Mouse (Mus musculus) natural killer cell, adult 2 months (primary cell): ENCODE results near the gene Ebi3.

Experiments
- DNase-seq, 2 experiments: peaks; one replicate each; pipeline ENCODE4 v3.0.0; 2022; ENCODE audit warnings: low spot score in 2 of 2

Gene Ebi3

DNA sequence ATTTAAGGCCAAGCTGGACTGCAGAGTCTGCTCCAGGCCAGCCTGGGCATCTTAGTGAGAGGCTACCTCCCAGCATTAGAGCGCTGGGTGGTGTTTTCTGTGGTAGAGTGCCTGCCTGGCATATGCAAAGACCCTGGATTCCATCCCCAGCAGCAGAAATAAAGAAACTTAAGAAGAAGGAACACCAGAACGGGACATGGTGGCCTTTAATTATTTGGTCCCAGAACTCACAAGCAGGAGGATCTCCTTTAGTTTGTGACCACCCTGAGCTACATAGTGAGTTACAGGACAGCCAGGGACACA is 6.1 kb downstream of the Ebi3 start:
- DNase-seq, result peak in 1 of 2 experiments; percentile 19

GRCm38 (mm10) chr17:55958918-55959728 is 6.7 kb downstream of the Ebi3 start, which contains the start of gene Yju2:
Gene Yju2, plus strand, starts transcription at chr17:55959099.
- peak; percentile 92 for DNase-seq

- no peak for DNase-seq
Observed at GRCm38 (mm10) chr17:55959946-55960740, 7.7 kb downstream of the Ebi3 start.

DNA sequence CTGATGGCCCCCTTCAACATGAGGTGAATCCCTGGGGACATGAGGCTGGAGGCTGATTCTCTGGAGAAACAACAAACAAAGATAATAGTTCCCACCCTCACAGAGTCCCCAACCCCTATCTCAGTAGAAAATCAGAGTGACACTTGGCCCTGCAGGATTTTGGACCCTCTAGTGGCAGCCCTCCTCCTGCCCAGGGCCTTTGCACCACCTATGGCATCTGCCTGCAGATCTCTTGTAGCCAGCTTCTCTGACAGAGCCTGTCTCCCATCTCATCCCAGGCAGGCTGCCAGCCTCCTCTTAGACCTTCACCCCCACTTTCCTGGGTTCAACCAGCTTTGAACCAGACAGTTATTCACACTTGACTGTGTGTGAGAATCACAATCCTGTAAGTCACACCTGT is 8.4 kb downstream of the Ebi3 start:
- DNase-seq, result no peak

- DNase-seq, result no peak
Observed at GRCm38 (mm10) chr17:55961631-55962030, 9.2 kb downstream of the Ebi3 start.

DNA sequence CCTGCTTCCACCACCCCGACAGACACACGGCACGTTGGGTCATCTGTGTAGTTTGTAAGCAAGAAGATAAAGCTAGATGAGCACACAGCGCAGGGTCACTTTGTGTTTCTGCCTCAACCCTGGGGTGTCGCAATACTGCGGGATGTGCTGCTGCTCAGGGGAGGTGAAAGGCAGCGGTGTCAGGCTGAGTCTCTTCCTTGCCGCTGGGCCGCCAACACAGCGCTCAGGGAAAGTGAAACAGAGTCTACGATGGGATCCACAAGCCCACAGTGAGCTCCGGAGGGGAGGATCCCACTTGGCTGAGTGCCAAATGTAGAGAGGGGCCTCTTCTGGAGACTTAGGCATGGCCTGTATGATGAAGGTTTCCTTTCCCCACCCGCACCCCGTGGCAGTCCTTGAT is 10.7 kb downstream of the Ebi3 start:
- no peak for DNase-seq

- DNase-seq, result no peak
Observed at GRCm38 (mm10) chr17:55964496-55964895, 12.1 kb downstream of the Ebi3 start.

GRCm38 (mm10) chr17:55964996-55965395 is 12.6 kb downstream of the Ebi3 start:
- DNase-seq, result no peak

DNA sequence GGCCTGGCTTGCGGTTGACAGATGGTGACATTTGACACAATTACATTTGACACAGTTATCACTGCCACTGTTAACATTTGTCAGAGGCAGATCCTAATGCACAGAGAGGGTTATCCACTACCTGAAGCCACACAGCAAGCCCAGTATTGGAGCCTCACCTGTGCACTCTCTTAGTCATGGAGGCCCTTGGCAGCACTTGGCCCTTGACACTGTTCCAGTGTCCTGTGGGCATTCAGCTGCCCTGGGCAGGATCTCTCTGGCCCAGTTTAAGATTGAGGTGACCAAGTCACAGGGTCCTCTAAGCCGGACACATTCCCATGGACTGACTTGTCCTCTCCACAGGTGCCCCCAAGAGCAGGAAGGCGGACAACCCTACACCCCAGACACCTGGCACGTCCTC is 14.7 kb downstream of the Ebi3 start:
- DNase-seq, result no peak

- DNase-seq, result no peak
Observed at GRCm38 (mm10) chr17:55968210-55968609, 15.8 kb downstream of the Ebi3 start.

GRCm38 (mm10) chr17:55969560-55969959 is 17.1 kb downstream of the Ebi3 start:
- no peak for DNase-seq

- DNase-seq, result no peak
Observed at GRCm38 (mm10) chr17:55969966-55970891, 17.8 kb downstream of the Ebi3 start, which contains the start of gene Shd. Gene Shd, plus strand, starts transcription at chr17:55970467.

- DNase-seq, result no peak
Observed at GRCm38 (mm10) chr17:55971453-55971852, 19.0 kb downstream of the Ebi3 start.

DNA sequence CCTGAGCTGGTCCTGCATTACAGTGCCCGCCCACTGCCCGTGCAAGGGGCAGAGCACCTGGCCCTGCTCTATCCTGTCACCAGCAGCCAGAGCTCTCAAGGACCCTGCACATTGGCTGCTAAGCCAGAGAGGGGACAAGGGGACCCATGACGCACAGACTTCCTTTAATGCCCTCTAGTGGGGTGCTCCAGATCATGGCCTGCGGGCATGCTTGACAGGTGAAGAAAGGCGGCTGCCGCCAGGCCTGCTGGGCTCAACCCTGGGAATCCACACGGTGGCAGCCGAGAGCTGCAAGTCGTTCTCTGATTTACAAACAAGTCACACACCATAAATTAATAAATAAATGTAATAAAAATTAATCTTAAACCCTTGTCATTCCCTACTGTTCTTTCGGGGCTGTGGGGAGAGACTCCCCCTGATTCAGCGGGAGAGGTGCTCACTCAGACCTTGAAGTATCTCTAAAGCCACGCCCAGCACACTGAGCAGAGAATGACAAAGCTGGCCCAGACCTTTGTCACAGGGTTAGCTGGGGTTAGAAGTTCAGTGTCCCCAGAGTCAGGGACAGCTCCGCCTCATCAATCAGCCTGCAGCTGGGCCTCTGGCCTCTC is 23.9 kb downstream of the Ebi3 start:
- peak; percentile 49 to 71 for DNase-seq

- DNase-seq, result no peak
Observed at GRCm38 (mm10) chr17:55977301-55977700, 24.9 kb downstream of the Ebi3 start.

- no peak for DNase-seq
Observed at GRCm38 (mm10) chr17:55986030-55986961, 33.9 kb downstream of the Ebi3 start, which contains the start of gene Fsd1. Gene Fsd1, plus strand, starts transcription at chr17:55986509.

GRCm38 (mm10) chr17:55990278-55990898 is 37.9 kb downstream of the Ebi3 start:
- no peak for DNase-seq

DNA sequence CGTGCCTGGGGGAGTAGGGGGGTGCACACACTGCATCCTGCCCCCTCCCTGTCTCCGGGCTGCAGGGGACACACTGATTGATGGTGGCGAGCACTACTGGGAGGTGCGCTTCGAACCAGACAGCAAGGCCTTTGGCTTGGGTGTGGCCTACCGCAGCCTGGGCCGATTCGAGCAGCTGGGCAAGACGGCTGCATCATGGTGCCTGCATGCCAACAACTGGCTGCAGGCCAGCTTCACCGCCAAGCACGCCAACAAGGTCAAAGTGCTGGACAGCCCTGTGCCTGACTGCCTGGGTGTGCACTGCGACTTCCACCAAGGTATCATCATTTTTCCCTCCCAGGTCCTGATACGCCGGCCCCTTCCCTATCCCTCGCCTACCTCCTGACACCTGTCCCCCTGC is 43.6 kb downstream of the Ebi3 start:
- DNase-seq, result no peak

DNA sequence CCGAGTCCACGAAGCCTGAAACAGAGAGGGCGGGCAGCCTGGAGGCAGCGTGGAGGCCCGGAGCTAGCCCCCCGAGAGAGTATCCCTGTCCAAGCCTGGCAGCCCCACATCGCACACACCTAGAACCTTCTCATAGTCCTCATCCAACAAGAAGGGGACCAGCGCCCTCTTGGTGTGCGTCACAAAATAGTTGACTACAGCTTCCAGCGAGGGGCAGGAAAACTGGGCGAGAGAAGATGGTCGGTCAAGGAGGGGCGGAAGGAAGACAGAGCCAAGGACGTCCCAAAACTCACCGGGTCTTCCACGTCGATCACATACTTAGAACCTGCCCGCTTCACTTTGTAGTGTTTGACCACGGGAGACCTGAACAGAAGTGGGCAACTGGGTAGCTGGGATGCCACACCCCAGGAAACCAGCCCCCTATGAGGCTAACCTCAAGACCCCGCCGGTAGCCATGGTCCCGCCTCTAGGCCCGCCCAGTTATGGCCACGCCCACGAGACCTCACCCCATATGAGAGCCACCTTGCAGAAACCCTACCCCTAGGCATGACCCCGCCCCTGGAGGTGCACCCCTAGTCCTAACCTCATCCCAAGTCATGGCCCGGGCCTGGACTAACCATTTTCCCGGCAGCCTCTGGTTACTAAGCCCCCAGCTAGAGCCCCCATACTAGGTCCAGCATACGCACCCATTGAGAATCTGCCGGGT is 47.5 kb downstream of the Ebi3 start:
- no peak for DNase-seq
